Mouse (Mus musculus) heart, postnatal 0 days (tissue): ENCODE data around the gene Sucla2.

Experiments used
- CTCF ChIP-seq: IDR thresholded peaks from 2 replicates; pipeline ENCODE4 v1.5.1; 2016; ENCODE audit warnings: antibody characterized with exemption, control low read depth, low read depth
- EP300 ChIP-seq: IDR thresholded peaks from 2 replicates; pipeline ENCODE4 v1.6.1; 2016; ENCODE audit warnings: antibody characterized with exemption, low read depth

- 0 out of 2 replicates have a peak, but pooled peaks have one; percentile 54 for TF ChIP-seq EP300
- TF ChIP-seq CTCF: peak; percentile 100
Measured at GRCm38 (mm10) chr14:73524766-73525448, at the start of gene Sucla2.
